Mouse (Mus musculus): ENCODE data around the gene Gm4881.

Gm4881 gene

GRCm38 (mm10) chr7:24891241-24892124 is 52.8 kb downstream of the Gm4881 start:
- no peak for DNase-seq

GRCm38 (mm10) chr7:24890281-24891216 is 53.7 kb downstream of the Gm4881 start:
- peak; percentile 80 for DNase-seq

- no peak for DNase-seq
Measured at GRCm38 (mm10) chr7:24889431-24890220, 54.7 kb downstream of the Gm4881 start.

- DNase-seq, result no peak
Measured at GRCm38 (mm10) chr7:24887096-24887495, 57.2 kb downstream of the Gm4881 start.

- DNase-seq, result no peak
Measured at GRCm38 (mm10) chr7:24886308-24886633, 58.0 kb downstream of the Gm4881 start.

GRCm38 (mm10) chr7:24885468-24886307 is 58.6 kb downstream of the Gm4881 start:
- DNase-seq, result no peak

GRCm38 (mm10) chr7:24884693-24885291 is 59.5 kb downstream of the Gm4881 start:
- DNase-seq, result peak; percentile 24

- peak; percentile 99 for DNase-seq
Measured at GRCm38 (mm10) chr7:24883896-24884692, 60.2 kb downstream of the Gm4881 start, which contains the start of gene Rps19. Gene Rps19, plus strand, starts transcription at chr7:24884371.

GRCm38 (mm10) chr7:24882416-24883199 is 61.7 kb downstream of the Gm4881 start:
- DNase-seq, result no peak

GRCm38 (mm10) chr7:24879620-24880019 is 64.7 kb downstream of the Gm4881 start:
- no peak for DNase-seq

GRCm38 (mm10) chr7:24877588-24877987 is 66.7 kb downstream of the Gm4881 start:
- no peak for DNase-seq
